Mouse (Mus musculus) neural tube, embryonic 14.5 days (tissue): ENCODE measurements around the gene Smad3. TPM values are rescaled to one million over a fixed set of nuclear protein-coding genes. Genes with fewer than 3 reads are reported as not detected.

Source experiments
- ATAC-seq: fragments of 200-750 bp; cut with Nextera tagmentation; 2 replicates; pipeline ENCODE4 v1.8.0; 2017; ENCODE audit warnings: low read depth, mild to moderate bottlenecking, moderate TSS enrichment, moderate library complexity
- H3K27ac ChIP-seq: fragments of 300-500 bp; sonication (generic); 2 replicates; pipeline ENCODE4 v1.5.1; 2014; ENCODE audit warnings: low read depth, mild to moderate bottlenecking, control low read depth, low read length, moderate library complexity, mixed read lengths
- H3K27me3 ChIP-seq: fragments of 300-500 bp; sonication (generic); 2 replicates; pipeline ENCODE4 v1.6.1; 2014; ENCODE audit warnings: low read length; ENCODE audit not compliant: control insufficient read depth, insufficient read depth
- H3K36me3 ChIP-seq: fragments of 300-500 bp; sonication (generic); 2 replicates; pipeline ENCODE4 v1.6.1; 2014; ENCODE audit warnings: low read length, mixed read lengths; ENCODE audit not compliant: control insufficient read depth, insufficient read depth
- H3K4me1 ChIP-seq: fragments of 300-500 bp; sonication (generic); 2 replicates; pipeline ENCODE4 v1.6.1; 2014; ENCODE audit warnings: low read length; ENCODE audit not compliant: control insufficient read depth, insufficient read depth
- H3K4me2 ChIP-seq: fragments of 300-500 bp; sonication (generic); 2 replicates; pipeline ENCODE4 v1.6.1; 2014; ENCODE audit warnings: mild to moderate bottlenecking, low read depth, low read length, control low read depth
- H3K4me3 ChIP-seq: fragments of 300-500 bp; sonication (generic); 2 replicates; pipeline ENCODE4 v1.5.1; 2014; ENCODE audit warnings: low read depth, low read length, control low read depth, mixed read lengths
- H3K9ac ChIP-seq: fragments of 300-500 bp; sonication (generic); replicated peaks from 2 replicates; pipeline ENCODE4 v1.6.1; 2014; ENCODE audit warnings: low read depth, mild to moderate bottlenecking, control low read depth, low read length, mixed read lengths
- H3K9me3 ChIP-seq: fragments of 300-500 bp; sonication (generic); 2 replicates; pipeline ENCODE4 v1.6.1; 2016; ENCODE audit warnings: low read length; ENCODE audit not compliant: control insufficient read depth
- WGBS: fragments of 180-500 bp; shearing (Covaris S2); extraction: QIAGEN DNeasy Blood & Tissue Kit; methylation state at CpG from one replicate; pipeline ENCODE4 v1.1.7; 2014; 5-methylcytosine and 5-hydroxymethylcytosine counted together
- polyA plus RNA-seq: library from polyadenylated mRNA; unstranded; fragments of >200 nt; fragmentation: Nextera tagmentation; extraction: Ambion mirVana; gene quantifications from 2 replicates; pipeline ENCODE4 v1.2.1, GENCODE M21; 2014

Gene Smad3
- polyA plus RNA-seq, 1 experiment from 2014 or later: 6.4 TPM

GRCm38 (mm10) chr9:63720715-63721114 is 37.1 kb downstream of the Smad3 start:
- WGBS: 82% methylated on average over 6 of the region's 6 CpGs
- Histone ChIP-seq H3K9me3 (no peaks in the 10 kb centered on the region), H3K4me1 (peaks cover 9% of the 10 kb centered on the region; the same call in 1 of the 2 replicates), H3K9ac (no peak overlapping the region), H3K27ac (no peak overlapping the region), H3K36me3 (no peaks in the 10 kb centered on the region), H3K4me2 (no peak overlapping the region), H3K4me3 (no peak overlapping the region), H3K27me3 (no peaks in the 10 kb centered on the region)
- ATAC-seq: no peak

GRCm38 (mm10) chr9:63719770-63720440 is 37.9 kb downstream of the Smad3 start:
- Histone ChIP-seq H3K9me3 (no peaks in the 10 kb centered on the region), H3K27ac (no peak overlapping the region), H3K4me1 (peaks cover 9% of the 10 kb centered on the region; the same call in 1 of the 2 replicates), H3K4me2 (no peak overlapping the region), H3K9ac (no peak overlapping the region), H3K36me3 (no peaks in the 10 kb centered on the region), H3K4me3 (no peak overlapping the region), H3K27me3 (no peaks in the 10 kb centered on the region)
- no peak for ATAC-seq
- 88% methylated on average over 16 of the region's 16 CpGs for WGBS

- ATAC-seq: no peak
- Histone ChIP-seq H3K4me3 (no peak overlapping the region), H3K27me3 (no peaks in the 10 kb centered on the region), H3K36me3 (no peaks in the 10 kb centered on the region), H3K27ac (no peak overlapping the region), H3K9ac (no peak overlapping the region), H3K4me2 (no peak overlapping the region), H3K4me1 (peaks cover 9% of the 10 kb centered on the region; the same call in 1 of the 2 replicates), H3K9me3 (no peaks in the 10 kb centered on the region)
- 56% methylated on average over 9 of the region's 9 CpGs for WGBS
Measured at GRCm38 (mm10) chr9:63718735-63719358, 38.9 kb downstream of the Smad3 start.

DNA sequence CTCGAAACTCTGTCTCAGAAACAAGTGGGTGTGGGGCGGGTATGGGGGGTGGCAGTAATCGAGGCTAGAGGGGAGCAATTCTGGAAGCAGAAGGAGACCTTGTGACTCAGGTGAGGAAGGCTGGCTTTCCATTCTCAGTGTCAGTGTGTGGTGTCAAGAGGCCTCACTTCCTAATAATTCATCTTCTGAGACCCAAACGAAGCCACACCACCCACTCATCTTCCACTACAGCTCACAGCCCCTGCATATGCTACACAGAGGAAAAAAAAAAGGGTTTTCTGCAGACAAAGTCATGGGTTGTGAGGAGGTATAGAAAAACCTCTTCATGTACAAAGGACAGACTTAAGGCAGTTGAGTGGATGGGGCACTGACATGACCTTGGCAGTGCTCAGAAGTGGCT is 39.6 kb downstream of the Smad3 start:
- Histone ChIP-seq H3K9ac (no peak overlapping the region), H3K27me3 (no peaks in the 10 kb centered on the region), H3K36me3 (no peaks in the 10 kb centered on the region), H3K4me3 (no peak overlapping the region), H3K9me3 (no peaks in the 10 kb centered on the region), H3K4me2 (no peak overlapping the region), H3K27ac (no peak overlapping the region), H3K4me1 (peaks cover 9% of the 10 kb centered on the region; the same call in 1 of the 2 replicates)
- ATAC-seq: no peak
- WGBS: 85% methylated on average over 4 of the region's 4 CpGs

DNA sequence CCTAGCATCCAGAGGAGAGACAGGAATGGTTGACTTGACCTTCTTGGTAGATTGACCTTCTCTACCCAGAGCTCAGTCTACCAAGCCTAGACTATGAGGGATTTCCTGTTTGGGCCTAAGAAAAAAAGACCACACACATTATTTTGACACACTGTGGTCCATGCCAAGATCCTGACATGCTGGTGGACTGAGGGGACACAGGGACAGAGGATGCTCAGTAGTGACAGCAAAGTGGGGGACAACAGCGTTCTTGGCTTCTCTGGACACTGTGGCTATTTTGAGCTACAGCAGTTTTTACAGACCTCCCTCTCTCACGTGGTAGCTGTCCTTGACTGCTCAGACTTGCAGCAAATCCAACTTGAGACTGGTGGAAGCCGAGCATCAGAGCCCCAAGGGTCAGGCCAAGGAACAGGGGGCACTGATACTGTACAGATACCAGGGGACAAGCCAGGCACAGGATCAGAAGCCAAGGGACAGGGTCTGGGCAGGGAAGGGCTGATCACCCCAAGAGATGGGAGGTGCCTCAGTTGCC is 40.3 kb downstream of the Smad3 start:
- H3K27ac ChIP-seq: no peak overlapping the region
- H3K4me2 ChIP-seq: no peak overlapping the region
- no peaks in the 10 kb centered on the region for H3K9me3 ChIP-seq
- no peaks in the 10 kb centered on the region for H3K36me3 ChIP-seq
- ATAC-seq: no peak
- no peak overlapping the region for H3K9ac ChIP-seq
- H3K4me3 ChIP-seq: no peak overlapping the region
- no peaks in the 10 kb centered on the region for H3K27me3 ChIP-seq
- H3K4me1 ChIP-seq: peaks cover 9% of the 10 kb centered on the region; the same call in 1 of the 2 replicates
- WGBS: 88% methylated on average over 3 of the region's 3 CpGs

DNA sequence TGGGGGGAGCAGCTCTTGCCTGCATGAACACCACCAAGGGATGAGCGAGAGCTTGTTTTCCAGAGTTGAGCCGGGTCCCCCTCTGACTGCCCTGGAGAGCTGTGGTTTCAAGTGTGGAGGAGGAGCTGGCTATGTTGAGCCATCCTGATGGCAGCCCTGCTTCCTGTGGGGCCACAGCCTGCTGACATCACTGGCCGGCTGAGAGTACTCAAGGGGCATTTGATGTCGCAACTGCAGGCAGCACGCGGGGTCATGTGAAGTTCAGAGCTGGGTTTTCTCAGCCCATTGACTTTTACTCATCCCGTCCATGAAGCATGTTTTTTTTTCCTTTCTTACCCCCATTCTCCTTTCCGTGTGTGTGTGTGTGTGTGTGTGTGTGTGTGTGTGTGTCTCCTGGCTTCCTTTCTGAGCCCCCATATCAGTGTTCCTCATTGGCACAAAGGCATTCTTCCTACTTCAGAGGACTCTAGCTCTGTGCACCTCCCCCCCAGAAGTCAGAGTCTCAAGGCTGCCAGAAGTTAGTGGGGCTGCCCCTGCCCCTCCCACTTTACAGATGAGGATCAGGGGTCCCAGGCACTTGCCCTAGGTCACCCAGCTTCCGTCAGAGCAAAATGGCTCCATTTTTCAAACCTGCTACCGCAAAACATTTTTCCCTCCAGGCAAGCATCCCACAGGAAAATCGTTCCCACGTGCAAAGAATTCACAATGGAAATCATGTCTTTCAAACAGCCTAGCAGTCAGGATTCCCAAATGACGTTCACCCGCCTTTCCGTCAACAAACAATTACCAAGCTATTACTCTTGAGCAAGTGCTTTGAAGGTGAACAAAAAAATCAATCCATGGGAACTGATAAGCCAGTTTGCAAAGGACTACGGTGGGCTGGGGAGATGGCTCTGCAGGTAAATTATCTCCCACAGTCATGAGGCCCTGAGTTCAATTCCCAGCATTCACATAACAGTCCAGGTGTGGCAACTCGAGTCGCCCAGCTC is 41.4 kb downstream of the Smad3 start:
- WGBS: 13% methylated on average over 18 of the region's 18 CpGs
- Histone ChIP-seq H3K36me3 (no peaks in the 10 kb centered on the region), H3K9ac (no peak overlapping the region), H3K27ac (no peak overlapping the region), H3K4me2 (no peak overlapping the region), H3K4me3 (no peak overlapping the region), H3K4me1 (peaks cover 9% of the 10 kb centered on the region; the same call in 1 of the 2 replicates), H3K9me3 (no peaks in the 10 kb centered on the region), H3K27me3 (no peaks in the 10 kb centered on the region)
- ATAC-seq: no peak; the same call in 1 of the 2 replicates

GRCm38 (mm10) chr9:63714572-63714971 is 43.2 kb downstream of the Smad3 start:
- H3K9me3 ChIP-seq: no peaks in the 10 kb centered on the region
- no peak overlapping the region for H3K4me3 ChIP-seq
- no peak overlapping the region for H3K27ac ChIP-seq
- H3K9ac ChIP-seq: no peak overlapping the region
- no peak overlapping the region for H3K4me2 ChIP-seq
- ATAC-seq: no peak
- H3K4me1 ChIP-seq: peaks cover 9% of the 10 kb centered on the region; the same call in 1 of the 2 replicates
- H3K27me3 ChIP-seq: no peaks in the 10 kb centered on the region
- WGBS: 81% methylated on average over 6 of the region's 6 CpGs
- H3K36me3 ChIP-seq: no peaks in the 10 kb centered on the region

DNA sequence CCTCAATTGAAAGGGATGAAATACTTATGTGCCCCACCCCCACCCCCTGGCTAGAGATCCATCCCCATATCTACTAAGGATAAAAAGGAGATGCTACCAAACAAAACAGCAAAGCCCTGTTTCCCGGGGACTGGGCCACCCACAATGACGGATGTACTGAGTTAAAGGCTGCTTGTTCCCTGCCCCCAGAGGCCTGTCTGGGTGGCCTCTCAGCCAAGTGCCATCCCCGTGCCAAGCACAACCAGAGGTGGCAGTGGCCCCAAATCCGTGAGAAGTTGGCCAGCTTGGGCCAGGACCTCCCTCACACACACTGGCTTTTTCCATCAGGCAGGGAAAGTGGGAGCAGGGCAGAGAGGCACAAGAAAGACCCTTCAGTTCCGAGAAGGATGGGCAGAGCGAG is 45.0 kb downstream of the Smad3 start:
- no peak for ATAC-seq
- Histone ChIP-seq H3K27ac (no peak overlapping the region), H3K4me3 (no peak overlapping the region), H3K9ac (no peak overlapping the region), H3K4me2 (no peak overlapping the region), H3K4me1 (peaks cover 9% of the 10 kb centered on the region; the same call in 1 of the 2 replicates), H3K27me3 (no peaks in the 10 kb centered on the region), H3K36me3 (no peaks in the 10 kb centered on the region), H3K9me3 (no peaks in the 10 kb centered on the region)
- 44% methylated on average over 6 of the region's 6 CpGs for WGBS
